Mouse (Mus musculus) myocyte (in vitro differentiated cells): ENCODE measurements around the gene Trim16. TPM values are rescaled to one million over a fixed set of nuclear protein-coding genes. Genes with fewer than 3 reads are reported as not detected.

Experiments
- H3K27me3 ChIP-seq: one replicate; pipeline ENCODE4 v1.6.1; 2011; ENCODE audit not compliant: control insufficient read depth, insufficient read depth, insufficient read length
- H3K36me3 ChIP-seq: one replicate; pipeline ENCODE4 v1.6.1; 2011; ENCODE audit not compliant: control insufficient read depth, insufficient read depth
- H3K4me2 ChIP-seq: one replicate; pipeline ENCODE4 v1.6.1; 2011; ENCODE audit warnings: low read depth, control low read depth
- H3K4me3 ChIP-seq: one replicate; pipeline ENCODE4 v1.5.1; 2011; ENCODE audit warnings: mild to moderate bottlenecking, control low read depth, moderate library complexity
- H3K79me2 ChIP-seq: one replicate; pipeline ENCODE4 v1.6.1; 2011; ENCODE audit not compliant: control insufficient read depth, insufficient read depth
- H3ac ChIP-seq: one replicate; pipeline ENCODE4 v1.6.1; 2011; ENCODE audit not compliant: control insufficient read depth, insufficient read length
- CEBPB ChIP-seq: IDR thresholded peaks from 2 replicates; pipeline ENCODE4 v1.6.1; 2011; ENCODE audit warnings: mild to moderate bottlenecking, moderate library complexity; ENCODE audit not compliant: poor library complexity, insufficient read depth, severe bottlenecking
- E2F4 ChIP-seq: IDR thresholded peaks from one replicate; pipeline ENCODE4 v1.6.1; 2011; ENCODE audit warnings: mild to moderate bottlenecking, control low read depth, moderate library complexity; ENCODE audit not compliant: insufficient read depth
- MAX ChIP-seq: IDR thresholded peaks from one replicate; pipeline ENCODE4 v1.6.1; 2011; ENCODE audit warnings: low read depth, mild to moderate bottlenecking, control low read depth
- MYOD1 ChIP-seq, 3 experiments: IDR thresholded peaks; one replicate each; pipeline ENCODE4 v1.6.1; 2011; ENCODE audit warnings: control low read depth in 2 of 3, low read depth in 2 of 3, mild to moderate bottlenecking in 2 of 3, moderate library complexity in 1 of 3; ENCODE audit not compliant: insufficient read length in 2 of 3, control insufficient read depth in 1 of 3
- MYOG ChIP-seq, 3 experiments: IDR thresholded peaks; one replicate each; pipeline ENCODE4 v1.6.1; 2011; ENCODE audit warnings: control low read depth in 2 of 3, low read depth in 2 of 3, mild to moderate bottlenecking in 2 of 3; ENCODE audit not compliant: insufficient read length in 2 of 3, control insufficient read depth in 1 of 3, insufficient read depth in 1 of 3
- POLR2A ChIP-seq: IDR thresholded peaks from one replicate; pipeline ENCODE4 v1.6.1; 2011; ENCODE audit warnings: low read depth, mild to moderate bottlenecking, control low read depth, moderate library complexity; ENCODE audit not compliant: insufficient read length
- POLR2AphosphoS2 ChIP-seq: IDR thresholded peaks from one replicate; pipeline ENCODE4 v1.6.1; 2011; ENCODE audit warnings: low read depth, control low read depth; ENCODE audit not compliant: insufficient read length
- REST ChIP-seq: IDR thresholded peaks from one replicate; pipeline ENCODE4 v1.6.1; 2011; ENCODE audit warnings: mild to moderate bottlenecking, control low read depth, moderate library complexity; ENCODE audit not compliant: insufficient read depth, insufficient read length
- SRF ChIP-seq: IDR thresholded peaks from one replicate; pipeline ENCODE4 v1.6.1; 2011; ENCODE audit warnings: low read depth; ENCODE audit not compliant: control insufficient read depth, insufficient read length
- TCF12 ChIP-seq: IDR thresholded peaks from one replicate; pipeline ENCODE4 v1.6.1; 2011; ENCODE audit warnings: mild to moderate bottlenecking, control low read depth; ENCODE audit not compliant: poor library complexity, insufficient read depth, severe bottlenecking
- TCF3 ChIP-seq: IDR thresholded peaks from one replicate; pipeline ENCODE4 v1.6.1; 2011; ENCODE audit warnings: low read depth, control low read depth; ENCODE audit not compliant: insufficient read length
- USF1 ChIP-seq: IDR thresholded peaks from one replicate; pipeline ENCODE4 v1.6.1; 2011; ENCODE audit warnings: low read depth, mild to moderate bottlenecking, control low read depth, moderate library complexity
- polyA plus RNA-seq: library from polyadenylated mRNA; unstranded; fragments of >200 nt; fragmentation: generic; extraction: Trizol; gene quantifications from one replicate; pipeline ENCODE4 v1.2.1, GENCODE M21; 2012; ENCODE audit warnings: missing spikeins

Trim16 gene
- polyA plus RNA-seq, 1 experiment: 16.9 TPM

GRCm38 (mm10) chr11:62875696-62876095 lies 55.7 kb downstream of the Trim16 start:
- peaks cover 12% of the 10 kb centered on the region for H3K79me2 ChIP-seq
- TF ChIP-seq POLR2A (no peak), MAX (no peak), SRF (no peak), USF1 (no peak), E2F4 (no peak), TCF12 (no peak), REST (no peak), MYOG (IDR thresholded peaks at IDR 0.05; ENCODE audit: control insufficient read depth in 1 of 3, insufficient read depth in 1 of 3, insufficient read length in 2 of 3, low read depth in 2 of 3) (no peak), MYOD1 (IDR thresholded peaks at IDR 0.05; ENCODE audit: control insufficient read depth in 1 of 3, insufficient read length in 2 of 3, low read depth in 2 of 3) (no peak), CEBPB (no peak), POLR2AphosphoS2 (no peak), TCF3 (no peak)
- no peak overlapping the region for H3K4me2 ChIP-seq
- no peaks in the 10 kb centered on the region for H3K36me3 ChIP-seq
- H3K27me3 ChIP-seq: no peaks in the 10 kb centered on the region
- no peak overlapping the region for H3ac ChIP-seq
- H3K4me3 ChIP-seq: no peak overlapping the region

- Histone ChIP-seq H3K36me3 (no peaks in the 10 kb centered on the region), H3K27me3 (no peaks in the 10 kb centered on the region), H3K79me2 (peaks cover 17% of the 10 kb centered on the region), H3ac (no peak overlapping the region), H3K4me2 (no peak overlapping the region), H3K4me3 (no peak overlapping the region)
- TF ChIP-seq TCF12 (no peak), TCF3 (no peak), USF1 (no peak), POLR2AphosphoS2 (no peak), MAX (no peak), CEBPB (no peak), REST (no peak), MYOD1 (IDR thresholded peaks at IDR 0.05; ENCODE audit: control insufficient read depth in 1 of 3, insufficient read length in 2 of 3, low read depth in 2 of 3) (no peak), MYOG (IDR thresholded peaks at IDR 0.05; ENCODE audit: control insufficient read depth in 1 of 3, insufficient read depth in 1 of 3, insufficient read length in 2 of 3, low read depth in 2 of 3) (no peak), SRF (no peak), E2F4 (no peak), POLR2A (no peak)
Observed at GRCm38 (mm10) chr11:62876445-62876844, 56.4 kb downstream of the Trim16 start.

GRCm38 (mm10) chr11:62877391-62877790 lies 57.4 kb downstream of the Trim16 start:
- TF ChIP-seq POLR2A (no peak), SRF (no peak), TCF12 (no peak), REST (no peak), POLR2AphosphoS2 (no peak), MYOG (IDR thresholded peaks at IDR 0.05; ENCODE audit: control insufficient read depth in 1 of 3, insufficient read depth in 1 of 3, insufficient read length in 2 of 3, low read depth in 2 of 3) (no peak), MYOD1 (IDR thresholded peaks at IDR 0.05; ENCODE audit: control insufficient read depth in 1 of 3, insufficient read length in 2 of 3, low read depth in 2 of 3) (no peak), E2F4 (no peak), MAX (no peak), TCF3 (no peak)
- Histone ChIP-seq H3K27me3 (no peaks in the 10 kb centered on the region), H3K36me3 (peaks cover 5% of the 10 kb centered on the region), H3K79me2 (peaks cover 17% of the 10 kb centered on the region), H3K4me2 (no peak overlapping the region), H3K4me3 (no peak overlapping the region), H3ac (no peak overlapping the region)

GRCm38 (mm10) chr11:62878728-62879127 lies 58.7 kb downstream of the Trim16 start:
- H3K4me3 ChIP-seq: peak overlapping the region; percentile 67
- peaks cover 17% of the 10 kb centered on the region for H3K79me2 ChIP-seq
- TF ChIP-seq E2F4 (no peak), TCF12 (no peak), TCF3 (no peak), SRF (no peak), REST (no peak), CEBPB (no peak), USF1 (no peak), MAX (no peak), MYOD1 (IDR thresholded peaks at IDR 0.05; ENCODE audit: control insufficient read depth in 1 of 3, insufficient read length in 2 of 3, low read depth in 2 of 3) (no peak), POLR2AphosphoS2 (no peak), POLR2A (no peak)
- peak overlapping the region; percentile 48 for H3K4me2 ChIP-seq
- no peaks in the 10 kb centered on the region for H3K27me3 ChIP-seq
- peaks cover 5% of the 10 kb centered on the region for H3K36me3 ChIP-seq
- H3ac ChIP-seq: no peak overlapping the region
